Mouse (Mus musculus): ENCODE results near the gene Smo. TPM values are rescaled to one million over a fixed set of nuclear protein-coding genes. Genes with fewer than 3 reads are reported as not detected.

Gene Smo
- total and polyA plus RNA-seq, 2 experiments from 2014 or later: 8.3 to 38.2 TPM

DNA sequence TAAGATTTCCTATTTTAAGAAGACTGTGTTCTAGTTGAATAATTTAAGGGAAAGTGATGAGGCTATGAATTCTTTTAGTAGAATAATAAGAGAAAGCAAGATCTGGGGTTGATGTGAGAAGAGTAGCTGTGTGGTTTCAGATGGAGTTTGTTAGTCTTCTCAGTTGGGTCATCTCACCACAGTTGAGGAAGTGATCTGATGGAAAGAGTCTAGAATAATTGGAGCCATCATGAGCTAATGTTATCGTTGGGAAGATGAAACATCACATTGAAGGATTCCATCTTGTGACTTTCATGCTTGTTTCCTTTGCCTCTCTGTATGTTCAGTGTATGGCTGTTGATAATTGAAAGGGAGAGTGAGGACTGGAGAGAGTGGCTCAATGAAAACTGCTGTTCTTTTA, 67.7 kb downstream of the Smo start:
- no peaks in the 10 kb centered on the region for H3K9me3 ChIP-seq (ENCODE audit: low read length)
- no peak for DNase-seq
- no peaks in the 10 kb centered on the region for H3K36me3 ChIP-seq (ENCODE audit: insufficient read depth)
- no peak overlapping the region for H3K4me2 ChIP-seq (ENCODE audit: low read depth)
- H3K27ac ChIP-seq (ENCODE audit: low read depth, low read length): no peak overlapping the region
- H3K4me1 ChIP-seq (ENCODE audit: insufficient read depth): no peaks in the 10 kb centered on the region
- ATAC-seq: no peak
- no peak overlapping the region for H3K9ac ChIP-seq
- H3K27me3 ChIP-seq (ENCODE audit: insufficient read depth, low read length): no peaks in the 10 kb centered on the region
- no peak for TF ChIP-seq CTCF (IDR thresholded peaks at IDR 0.05; ENCODE audit: low read depth)
- WGBS: 98% methylated on average over 1 of the region's 1 CpGs
- no peak overlapping the region for H3K4me3 ChIP-seq (ENCODE audit: low read depth, low read length)

DNA sequence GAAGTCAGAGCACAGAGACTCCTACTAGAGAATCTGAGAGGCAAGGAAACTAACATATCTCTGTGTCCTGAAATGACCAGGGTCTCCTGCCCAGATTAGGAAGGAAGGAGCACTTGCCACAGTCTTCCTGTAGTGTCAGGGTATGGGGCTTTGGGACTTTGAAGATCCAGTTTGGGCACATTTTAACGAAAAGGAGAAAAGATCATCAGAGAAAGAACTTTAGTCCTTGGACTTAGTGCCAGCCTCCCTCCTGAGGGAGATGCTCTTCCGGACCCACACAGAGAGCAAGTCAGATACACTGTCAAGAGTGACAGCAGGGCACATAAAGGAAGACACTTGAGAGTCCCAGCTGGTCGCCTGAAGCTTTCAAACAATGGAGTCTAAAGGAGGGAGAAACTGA, 68.7 kb downstream of the Smo start:
- H3K36me3 ChIP-seq (ENCODE audit: insufficient read depth): no peaks in the 10 kb centered on the region
- no peak overlapping the region for H3K9ac ChIP-seq
- no peak for TF ChIP-seq CTCF (IDR thresholded peaks at IDR 0.05; ENCODE audit: low read depth)
- no peaks in the 10 kb centered on the region for H3K9me3 ChIP-seq (ENCODE audit: low read length)
- DNase-seq (no peak), ATAC-seq (no peak)
- no peaks in the 10 kb centered on the region for H3K27me3 ChIP-seq (ENCODE audit: insufficient read depth, low read length)
- 56% methylated on average over 3 of the region's 3 CpGs for WGBS
- no peak overlapping the region for H3K4me3 ChIP-seq (ENCODE audit: low read depth, low read length)
- H3K27ac ChIP-seq (ENCODE audit: low read depth, low read length): no peak overlapping the region
- no peak overlapping the region for H3K4me2 ChIP-seq (ENCODE audit: low read depth)
- H3K4me1 ChIP-seq (ENCODE audit: insufficient read depth): no peaks in the 10 kb centered on the region

DNA sequence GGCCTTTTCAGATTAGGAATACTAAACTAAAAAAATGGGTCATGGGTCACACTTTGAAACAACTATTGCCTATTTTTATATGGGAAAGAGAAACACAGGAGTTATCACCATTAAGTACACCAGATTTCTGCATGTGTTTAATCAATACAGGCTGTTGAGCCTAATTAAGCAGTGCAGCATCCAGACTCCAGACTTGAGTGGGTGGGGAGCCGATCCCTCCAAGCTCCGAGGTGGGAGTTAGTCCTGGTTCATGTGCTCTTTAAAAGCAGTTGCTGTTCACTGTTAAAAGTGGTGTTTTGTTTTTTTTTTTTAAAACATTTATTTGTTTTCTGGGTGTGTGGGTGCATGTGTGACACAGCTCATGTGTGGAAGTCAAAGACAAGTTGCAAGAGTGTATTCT, 70.1 kb downstream of the Smo start:
- WGBS: 45% methylated on average over 2 of the region's 2 CpGs
- Histone ChIP-seq H3K4me1 (ENCODE audit: insufficient read depth) (no peaks in the 10 kb centered on the region), H3K9ac (no peak overlapping the region), H3K27me3 (ENCODE audit: insufficient read depth, low read length) (no peaks in the 10 kb centered on the region), H3K4me2 (ENCODE audit: low read depth) (no peak overlapping the region), H3K27ac (ENCODE audit: low read depth, low read length) (no peak overlapping the region), H3K4me3 (ENCODE audit: low read depth, low read length) (no peak overlapping the region), H3K36me3 (ENCODE audit: insufficient read depth) (no peaks in the 10 kb centered on the region), H3K9me3 (ENCODE audit: low read length) (no peaks in the 10 kb centered on the region)
- no peak for DNase-seq
- no peak for TF ChIP-seq CTCF (IDR thresholded peaks at IDR 0.05; ENCODE audit: low read depth)
- no peak for ATAC-seq

Other genes starting within 250 kb of the Smo start
- 9.8 and 31.2 TPM in 2 replicates for gene Kcp, start 227.6 kb upstream of the Smo start, total RNA-seq (2014; rRNA removed)
- gene Kcp, start 227.6 kb upstream of the Smo start, polyA plus RNA-seq (2015; fragmentation: Nextera tagmentation; extraction: Ambion mirVana): 5.2 and 6.7 TPM in 2 replicates
- 3.2 and 3.9 TPM in 2 replicates for gene Irf5, start 208.9 kb upstream of the Smo start, total RNA-seq (2014; rRNA removed)
- gene Irf5, start 208.9 kb upstream of the Smo start, polyA plus RNA-seq (2015; fragmentation: Nextera tagmentation; extraction: Ambion mirVana): 1.5 and 1.9 TPM in 2 replicates
- gene Tnpo3, start 125.6 kb upstream of the Smo start, total RNA-seq (2014; rRNA removed): 103 and 105 TPM in 2 replicates
- gene Tnpo3, start 125.6 kb upstream of the Smo start, polyA plus RNA-seq (2015; fragmentation: Nextera tagmentation; extraction: Ambion mirVana): 56.0 and 69.4 TPM in 2 replicates
- 7.6 and 12.5 TPM in 2 replicates for gene Tspan33, start 41.3 kb upstream of the Smo start, total RNA-seq (2014; rRNA removed)
- gene Tspan33, start 41.3 kb upstream of the Smo start, polyA plus RNA-seq (2015; fragmentation: Nextera tagmentation; extraction: Ambion mirVana): 6.8 and 9.4 TPM in 2 replicates
- gene Ahcyl2, start 32.5 kb downstream of the Smo start, total RNA-seq (2014; rRNA removed): 44.6 and 48.3 TPM in 2 replicates
- gene Ahcyl2, start 32.5 kb downstream of the Smo start, polyA plus RNA-seq (2015; fragmentation: Nextera tagmentation; extraction: Ambion mirVana): 9.0 and 13.6 TPM in 2 replicates
- gene Strip2, start 181.5 kb downstream of the Smo start, total RNA-seq (2014; rRNA removed): 9.5 and 14.4 TPM in 2 replicates
- 4.0 and 5.2 TPM in 2 replicates for gene Strip2, start 181.5 kb downstream of the Smo start, polyA plus RNA-seq (2015; fragmentation: Nextera tagmentation; extraction: Ambion mirVana)

Data from forebrain, postnatal 0 days (tissue).